Mouse (Mus musculus): ENCODE measurements around the gene Hsf5. TPM values are rescaled to one million over a fixed set of nuclear protein-coding genes. Genes with fewer than 3 reads are reported as not detected.
A peak's percentile ranks its signal among the peaks of the same experiment; 100 is the strongest.

Hsf5 gene
- polyA plus RNA-seq, 1 experiment from 2014 or later: 0.17 TPM

GRCm38 (mm10) chr11:87689402-87689808 is 72.4 kb downstream of the Hsf5 start:
- no peaks in the 10 kb centered on the region for H3K9me3 ChIP-seq (ENCODE audit: control insufficient read depth, low read length)
- 5% methylated on average over 7 of the region's 7 CpGs for WGBS
- peak overlapping the region; percentile 11 for H3K4me3 ChIP-seq (ENCODE audit: low read length)
- peak overlapping the region; percentile 6; the same call in 1 of the 2 replicates for H3K9ac ChIP-seq (ENCODE audit: low read depth, low read length)
- H3K4me2 ChIP-seq (ENCODE audit: low read depth, low read length): peak overlapping the region; percentile 51
- ATAC-seq: peak; percentile 88
- peak overlapping the region; percentile 64 for H3K27ac ChIP-seq (ENCODE audit: low read length)
- H3K4me1 ChIP-seq (ENCODE audit: control insufficient read depth, insufficient read depth, low read length): peaks cover 30% of the 10 kb centered on the region
- no peaks in the 10 kb centered on the region for H3K27me3 ChIP-seq (replicated peaks; ENCODE audit: control insufficient read depth, insufficient read depth, low read length)
- no peaks in the 10 kb centered on the region for H3K36me3 ChIP-seq (ENCODE audit: control insufficient read depth, insufficient read depth, low read length)

DNA sequence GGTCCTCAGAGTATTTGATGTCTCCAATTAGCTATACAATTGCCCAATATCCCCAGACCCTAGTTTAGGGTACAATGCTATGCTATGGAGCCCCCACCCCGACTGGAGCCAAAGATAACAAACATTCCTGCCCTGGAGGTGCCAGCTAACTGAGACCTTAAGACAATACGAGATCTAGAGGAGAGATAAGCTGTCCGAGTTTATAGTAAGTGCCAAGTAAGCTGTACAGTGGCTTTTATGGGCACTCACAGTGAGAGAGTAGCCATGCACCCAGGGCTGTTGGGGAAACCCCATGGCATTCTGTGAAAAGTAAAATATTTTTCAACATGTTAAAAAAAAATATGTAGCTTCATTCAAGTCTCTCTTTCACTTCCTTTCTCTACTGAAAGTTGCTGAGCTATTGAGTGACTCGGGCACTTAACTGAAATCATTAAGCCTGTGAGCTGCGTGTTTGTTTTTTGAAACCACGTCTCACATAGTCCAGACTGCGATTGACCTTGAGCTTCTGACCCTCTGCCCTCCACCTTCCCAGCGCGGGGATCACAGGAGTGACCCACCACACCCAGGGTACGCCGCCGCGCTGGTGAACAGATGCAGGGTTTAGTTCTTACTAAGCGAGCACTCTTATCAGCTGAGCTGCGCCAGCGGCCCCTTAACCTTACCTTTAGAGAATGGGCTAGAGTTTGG is 73.2 kb downstream of the Hsf5 start:
- Histone ChIP-seq H3K9ac (ENCODE audit: low read depth, low read length) (peak overlapping the region; percentile 6), H3K36me3 (ENCODE audit: control insufficient read depth, insufficient read depth, low read length) (no peaks in the 10 kb centered on the region), H3K4me1 (ENCODE audit: control insufficient read depth, insufficient read depth, low read length) (peaks cover 30% of the 10 kb centered on the region), H3K9me3 (ENCODE audit: control insufficient read depth, low read length) (no peaks in the 10 kb centered on the region), H3K27ac (ENCODE audit: low read length) (peak overlapping the region; percentile 52), H3K4me2 (ENCODE audit: low read depth, low read length) (peak overlapping the region; percentile 51), H3K4me3 (ENCODE audit: low read length) (peak overlapping the region; percentile 11), H3K27me3 (replicated peaks; ENCODE audit: control insufficient read depth, insufficient read depth, low read length) (no peaks in the 10 kb centered on the region)
- peak; percentile 28 for ATAC-seq
- 42% methylated on average over 16 of the region's 16 CpGs for WGBS

DNA sequence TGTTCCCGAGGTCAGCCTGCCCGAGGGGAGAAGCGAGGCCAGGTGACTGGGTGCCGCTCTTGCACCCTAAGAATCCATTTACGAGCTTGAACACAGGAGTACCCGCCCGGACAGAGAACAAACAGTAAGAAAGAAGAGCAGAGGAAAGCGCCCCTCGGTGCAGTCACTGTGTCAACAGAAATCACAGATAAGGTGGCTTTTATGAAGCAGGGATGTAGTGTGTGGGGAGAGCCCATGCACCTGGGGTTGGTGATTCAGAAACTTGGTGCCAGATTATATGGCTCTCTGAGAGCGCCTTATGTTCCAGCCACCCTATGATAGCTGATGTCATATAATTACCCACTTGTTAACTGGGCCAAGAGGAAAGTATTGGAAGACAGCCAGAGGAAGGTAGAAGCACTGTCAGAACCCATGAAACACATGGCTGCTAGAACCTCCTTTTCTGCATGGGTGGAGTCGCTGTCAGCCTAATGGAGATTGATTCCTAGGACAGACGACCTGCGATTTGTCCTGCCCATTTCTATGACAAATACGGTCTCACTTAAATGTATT is 80.2 kb downstream of the Hsf5 start:
- H3K4me2 ChIP-seq (ENCODE audit: low read depth, low read length): peak overlapping the region; percentile 30; the same call in 1 of the 2 replicates
- peak; percentile 97 for ATAC-seq
- no peaks in the 10 kb centered on the region for H3K27me3 ChIP-seq (replicated peaks; ENCODE audit: control insufficient read depth, insufficient read depth, low read length)
- peak overlapping the region; percentile 71 for H3K27ac ChIP-seq (ENCODE audit: low read length)
- WGBS: 47% methylated on average over 14 of the region's 14 CpGs
- H3K36me3 ChIP-seq (ENCODE audit: control insufficient read depth, insufficient read depth, low read length): no peaks in the 10 kb centered on the region
- H3K4me1 ChIP-seq (ENCODE audit: control insufficient read depth, insufficient read depth, low read length): peaks cover 12% of the 10 kb centered on the region; the same call in 1 of the 2 replicates
- no peak overlapping the region for H3K4me3 ChIP-seq (ENCODE audit: low read length)
- no peaks in the 10 kb centered on the region for H3K9me3 ChIP-seq (ENCODE audit: control insufficient read depth, low read length)
- H3K9ac ChIP-seq (ENCODE audit: low read depth, low read length): no peak overlapping the region

DNA sequence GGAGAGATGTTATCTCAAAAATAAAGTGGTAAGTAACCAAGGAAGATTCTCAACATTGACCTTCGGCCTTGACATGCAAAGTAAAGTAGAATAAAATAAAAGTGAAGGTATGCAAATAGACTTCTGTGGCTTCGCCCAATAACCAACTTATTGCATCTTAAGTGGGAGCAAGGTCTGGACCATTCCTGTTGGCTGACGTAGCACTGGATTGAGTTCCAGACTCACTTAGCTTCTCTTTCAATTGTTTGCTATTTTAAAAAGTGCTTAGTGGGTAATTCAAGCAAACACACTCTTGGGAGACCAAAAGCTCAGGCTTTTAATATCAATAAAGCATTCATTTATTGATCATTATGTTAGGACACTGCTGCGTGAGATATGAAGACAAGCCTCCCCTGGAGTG is 81.2 kb downstream of the Hsf5 start:
- 77% methylated on average over 4 of the region's 4 CpGs for WGBS
- Histone ChIP-seq H3K4me3 (ENCODE audit: low read length) (no peak overlapping the region), H3K27me3 (replicated peaks; ENCODE audit: control insufficient read depth, insufficient read depth, low read length) (no peaks in the 10 kb centered on the region), H3K9ac (ENCODE audit: low read depth, low read length) (no peak overlapping the region), H3K27ac (ENCODE audit: low read length) (no peak overlapping the region; the same call in 1 of the 2 replicates), H3K9me3 (ENCODE audit: control insufficient read depth, low read length) (no peaks in the 10 kb centered on the region), H3K4me2 (ENCODE audit: low read depth, low read length) (no peak overlapping the region), H3K36me3 (ENCODE audit: control insufficient read depth, insufficient read depth, low read length) (no peaks in the 10 kb centered on the region), H3K4me1 (ENCODE audit: control insufficient read depth, insufficient read depth, low read length) (peaks cover 12% of the 10 kb centered on the region; the same call in 1 of the 2 replicates)
- no peak for ATAC-seq

DNA sequence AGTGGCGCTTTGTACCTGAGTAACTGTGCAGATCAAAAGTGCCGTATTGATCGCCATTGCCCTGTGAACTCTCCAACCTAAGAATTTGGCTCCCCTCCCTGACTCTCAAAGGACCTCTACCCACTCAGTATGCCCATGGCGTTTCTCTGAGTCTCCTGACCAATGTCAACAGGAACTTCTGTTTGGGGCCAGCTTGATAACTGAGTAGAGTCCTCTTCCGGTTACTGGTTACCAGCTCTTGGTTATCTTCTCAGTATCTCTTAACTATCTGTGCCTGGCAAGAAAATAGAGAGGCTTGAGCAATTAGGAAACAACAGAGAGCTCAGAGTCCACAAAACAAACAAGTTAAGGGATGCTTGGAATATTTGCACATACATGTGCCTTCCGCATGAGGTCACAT is 84.1 kb downstream of the Hsf5 start:
- H3K27ac ChIP-seq (ENCODE audit: low read length): no peak overlapping the region
- H3K9ac ChIP-seq (ENCODE audit: low read depth, low read length): no peak overlapping the region
- H3K4me3 ChIP-seq (ENCODE audit: low read length): no peak overlapping the region
- H3K4me2 ChIP-seq (ENCODE audit: low read depth, low read length): no peak overlapping the region
- H3K4me1 ChIP-seq (ENCODE audit: control insufficient read depth, insufficient read depth, low read length): peaks cover 27% of the 10 kb centered on the region
- H3K27me3 ChIP-seq (replicated peaks; ENCODE audit: control insufficient read depth, insufficient read depth, low read length): no peaks in the 10 kb centered on the region
- ATAC-seq: no peak
- WGBS: 63% methylated on average over 6 of the region's 6 CpGs
- no peaks in the 10 kb centered on the region for H3K9me3 ChIP-seq (ENCODE audit: control insufficient read depth, low read length)
- no peaks in the 10 kb centered on the region for H3K36me3 ChIP-seq (ENCODE audit: control insufficient read depth, insufficient read depth, low read length)

DNA sequence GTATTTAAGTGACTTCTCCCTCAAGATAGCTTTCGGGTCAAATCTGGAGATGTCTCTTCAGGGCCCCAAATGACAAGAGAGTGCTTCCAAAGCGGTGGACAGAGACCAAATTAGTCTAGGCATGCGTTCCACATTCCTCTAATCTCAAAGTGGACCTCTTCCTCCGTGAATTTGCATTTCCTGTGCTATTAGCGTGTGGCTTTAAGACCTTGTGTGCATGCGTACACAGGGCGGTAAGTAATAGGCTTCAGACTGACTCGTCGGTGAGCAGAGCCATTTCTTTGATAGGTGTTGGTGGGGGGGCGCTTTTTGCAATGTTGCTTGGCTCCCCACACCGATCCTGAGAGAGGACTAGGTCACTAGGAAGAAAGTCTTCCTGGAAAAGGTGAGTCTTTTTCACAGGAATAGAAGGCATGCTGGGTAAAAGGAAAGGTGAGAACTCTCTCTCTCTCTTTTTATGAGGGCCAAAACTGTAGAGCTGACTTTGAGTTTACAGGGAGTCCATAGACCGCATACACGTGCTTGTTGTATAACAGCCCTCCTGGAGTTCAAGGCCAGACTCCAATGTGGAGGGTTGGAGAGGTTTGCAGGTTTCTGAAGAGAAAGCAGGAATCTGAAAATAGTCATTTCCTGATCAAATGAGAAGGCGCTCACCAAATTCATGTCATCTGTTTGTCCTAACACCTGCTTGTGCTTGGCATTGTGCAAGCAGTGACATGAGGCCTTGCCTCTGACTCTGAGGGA is 85.1 kb downstream of the Hsf5 start:
- WGBS: 63% methylated on average over 14 of the region's 14 CpGs
- peak overlapping the region; percentile 0; the same call in 1 of the 2 replicates for H3K4me2 ChIP-seq (ENCODE audit: low read depth, low read length)
- no peak overlapping the region for H3K4me3 ChIP-seq (ENCODE audit: low read length)
- H3K9me3 ChIP-seq (ENCODE audit: control insufficient read depth, low read length): no peaks in the 10 kb centered on the region
- H3K9ac ChIP-seq (ENCODE audit: low read depth, low read length): no peak overlapping the region
- H3K4me1 ChIP-seq (ENCODE audit: control insufficient read depth, insufficient read depth, low read length): peaks cover 22% of the 10 kb centered on the region
- no peaks in the 10 kb centered on the region for H3K27me3 ChIP-seq (replicated peaks; ENCODE audit: control insufficient read depth, insufficient read depth, low read length)
- ATAC-seq: 0 out of 2 replicates have a peak, but pooled peaks have one; percentile 39
- peak overlapping the region; percentile 74 for H3K27ac ChIP-seq (ENCODE audit: low read length)
- H3K36me3 ChIP-seq (ENCODE audit: control insufficient read depth, insufficient read depth, low read length): no peaks in the 10 kb centered on the region

DNA sequence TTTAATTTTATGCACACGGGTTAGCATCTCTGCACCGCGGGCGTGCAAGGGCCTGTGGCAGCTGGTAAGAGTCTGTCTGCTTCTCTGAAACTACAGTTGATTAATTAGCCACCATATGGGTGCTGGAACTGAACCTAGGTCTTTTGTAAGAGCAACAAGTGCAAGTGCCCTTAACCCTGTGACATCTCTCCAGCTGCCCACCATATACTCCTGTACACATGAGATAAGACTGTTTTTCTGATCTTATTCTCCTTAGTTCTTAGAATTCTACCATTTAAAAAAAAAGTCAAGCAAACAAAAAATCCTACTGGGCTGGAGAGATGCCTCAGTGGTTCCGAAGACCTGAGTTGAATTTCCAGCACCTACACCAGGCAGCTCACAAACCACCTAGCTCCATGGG is 86.7 kb downstream of the Hsf5 start:
- 75% methylated on average over 5 of the region's 5 CpGs for WGBS
- Histone ChIP-seq H3K4me1 (ENCODE audit: control insufficient read depth, insufficient read depth, low read length) (peaks cover 30% of the 10 kb centered on the region), H3K4me3 (ENCODE audit: low read length) (no peak overlapping the region), H3K27me3 (replicated peaks; ENCODE audit: control insufficient read depth, insufficient read depth, low read length) (no peaks in the 10 kb centered on the region), H3K27ac (ENCODE audit: low read length) (peak overlapping the region; percentile 84), H3K9me3 (ENCODE audit: control insufficient read depth, low read length) (no peaks in the 10 kb centered on the region), H3K9ac (ENCODE audit: low read depth, low read length) (no peak overlapping the region), H3K36me3 (ENCODE audit: control insufficient read depth, insufficient read depth, low read length) (no peaks in the 10 kb centered on the region), H3K4me2 (ENCODE audit: low read depth, low read length) (peak overlapping the region; percentile 38; the same call in 1 of the 2 replicates)
- no peak for ATAC-seq

DNA sequence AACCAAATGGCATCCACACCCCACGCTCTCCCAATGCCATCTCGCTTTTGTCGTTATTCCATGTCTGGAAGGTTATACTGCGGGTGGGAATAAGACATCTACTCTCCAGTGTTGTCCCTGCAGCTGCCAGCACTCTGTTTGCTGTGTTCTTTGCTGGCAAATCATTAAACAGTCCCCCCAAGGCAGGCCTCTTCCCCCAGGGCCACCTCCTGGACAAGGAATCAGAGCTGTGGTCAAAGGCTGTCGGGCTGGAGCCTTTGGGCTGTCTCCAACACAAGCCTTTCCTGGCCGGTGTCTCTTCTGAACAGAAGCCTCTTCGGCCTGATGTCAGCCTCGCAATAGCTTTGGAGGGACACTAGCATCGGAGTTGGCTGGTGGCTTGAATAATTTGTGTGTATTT is 87.3 kb downstream of the Hsf5 start:
- Histone ChIP-seq H3K4me3 (ENCODE audit: low read length) (peak overlapping the region; percentile 17; the same call in 1 of the 2 replicates), H3K27me3 (replicated peaks; ENCODE audit: control insufficient read depth, insufficient read depth, low read length) (no peaks in the 10 kb centered on the region), H3K36me3 (ENCODE audit: control insufficient read depth, insufficient read depth, low read length) (no peaks in the 10 kb centered on the region), H3K4me1 (ENCODE audit: control insufficient read depth, insufficient read depth, low read length) (peaks cover 35% of the 10 kb centered on the region), H3K9ac (ENCODE audit: low read depth, low read length) (peak overlapping the region; percentile 47; the same call in 1 of the 2 replicates), H3K9me3 (ENCODE audit: control insufficient read depth, low read length) (no peaks in the 10 kb centered on the region), H3K27ac (ENCODE audit: low read length) (peak overlapping the region; percentile 84), H3K4me2 (ENCODE audit: low read depth, low read length) (peak overlapping the region; percentile 38)
- WGBS: 47% methylated on average over 9 of the region's 9 CpGs
- peak; percentile 54 for ATAC-seq

GRCm38 (mm10) chr11:87707570-87707969 is 90.6 kb downstream of the Hsf5 start:
- Histone ChIP-seq H3K27ac (ENCODE audit: low read length) (peak overlapping the region; percentile 41; the same call in 1 of the 2 replicates), H3K9me3 (ENCODE audit: control insufficient read depth, low read length) (no peaks in the 10 kb centered on the region), H3K36me3 (ENCODE audit: control insufficient read depth, insufficient read depth, low read length) (no peaks in the 10 kb centered on the region), H3K4me2 (ENCODE audit: low read depth, low read length) (no peak overlapping the region), H3K4me3 (ENCODE audit: low read length) (no peak overlapping the region), H3K4me1 (ENCODE audit: control insufficient read depth, insufficient read depth, low read length) (peaks cover 43% of the 10 kb centered on the region), H3K9ac (ENCODE audit: low read depth, low read length) (no peak overlapping the region), H3K27me3 (replicated peaks; ENCODE audit: control insufficient read depth, insufficient read depth, low read length) (no peaks in the 10 kb centered on the region)
- no peak for ATAC-seq
- 59% methylated on average over 8 of the region's 8 CpGs for WGBS

All from intestine, embryonic 16.5 days (tissue).